Mouse (Mus musculus): ENCODE results near the gene Nhej1.

Gene Nhej1

DNA sequence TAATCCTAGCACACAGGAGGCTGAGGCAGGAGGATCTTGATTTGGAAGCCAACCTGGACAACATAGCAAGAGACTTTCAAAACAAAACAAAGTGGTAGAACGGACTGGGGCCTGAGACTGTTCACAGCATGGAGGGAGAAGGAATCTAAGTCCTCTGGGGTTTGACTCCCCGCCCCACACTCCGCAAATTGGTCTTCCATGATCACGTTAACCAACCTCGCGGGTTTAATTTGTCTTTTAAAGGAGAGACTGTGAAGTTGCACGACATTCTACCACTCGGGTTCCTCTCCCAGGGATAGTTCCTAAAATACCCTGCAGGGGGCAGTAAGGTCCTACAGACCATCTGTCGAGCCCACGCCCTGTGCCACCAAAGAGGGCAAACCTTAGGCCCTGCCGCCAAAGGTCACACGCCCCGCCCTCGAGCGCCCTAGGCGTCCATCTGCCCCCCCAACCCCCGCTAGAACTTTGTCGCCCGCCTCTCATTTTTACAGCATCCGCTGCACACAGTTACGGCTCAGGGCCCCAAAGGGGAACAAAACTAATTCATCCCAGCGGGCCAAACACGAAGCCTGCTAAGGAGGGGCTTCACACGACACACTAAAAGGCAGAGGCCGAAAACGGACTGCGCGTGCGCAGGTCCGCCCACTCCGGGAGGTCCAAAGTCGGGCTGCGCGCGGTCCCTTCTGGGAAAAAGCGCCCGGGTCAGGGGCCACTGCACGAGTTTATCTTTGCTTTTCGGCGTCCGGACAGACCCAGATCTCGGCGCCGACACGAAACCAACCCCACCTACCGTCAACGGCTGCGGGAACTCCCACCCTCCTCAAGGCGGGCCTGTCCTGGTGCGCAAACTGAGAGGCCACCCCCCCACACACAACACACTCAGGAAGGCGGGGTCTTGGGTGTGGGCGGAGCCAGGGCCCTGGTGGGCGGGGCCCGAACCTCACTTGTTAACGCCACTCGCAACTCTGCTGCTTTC is at the start of gene Nhej1:
TSS of gene Nhej1 (minus strand) at position 855 of the 976 bp plus-strand sequence.
- in situ Hi-C loops (cut with MboI, MseI), result loop anchor here (5.0 to 10.0 kb wide), 6 partner anchors 72 to 410 kb away; partner anchors contain the start of genes Cyp27a1 and Gmppa

DNA sequence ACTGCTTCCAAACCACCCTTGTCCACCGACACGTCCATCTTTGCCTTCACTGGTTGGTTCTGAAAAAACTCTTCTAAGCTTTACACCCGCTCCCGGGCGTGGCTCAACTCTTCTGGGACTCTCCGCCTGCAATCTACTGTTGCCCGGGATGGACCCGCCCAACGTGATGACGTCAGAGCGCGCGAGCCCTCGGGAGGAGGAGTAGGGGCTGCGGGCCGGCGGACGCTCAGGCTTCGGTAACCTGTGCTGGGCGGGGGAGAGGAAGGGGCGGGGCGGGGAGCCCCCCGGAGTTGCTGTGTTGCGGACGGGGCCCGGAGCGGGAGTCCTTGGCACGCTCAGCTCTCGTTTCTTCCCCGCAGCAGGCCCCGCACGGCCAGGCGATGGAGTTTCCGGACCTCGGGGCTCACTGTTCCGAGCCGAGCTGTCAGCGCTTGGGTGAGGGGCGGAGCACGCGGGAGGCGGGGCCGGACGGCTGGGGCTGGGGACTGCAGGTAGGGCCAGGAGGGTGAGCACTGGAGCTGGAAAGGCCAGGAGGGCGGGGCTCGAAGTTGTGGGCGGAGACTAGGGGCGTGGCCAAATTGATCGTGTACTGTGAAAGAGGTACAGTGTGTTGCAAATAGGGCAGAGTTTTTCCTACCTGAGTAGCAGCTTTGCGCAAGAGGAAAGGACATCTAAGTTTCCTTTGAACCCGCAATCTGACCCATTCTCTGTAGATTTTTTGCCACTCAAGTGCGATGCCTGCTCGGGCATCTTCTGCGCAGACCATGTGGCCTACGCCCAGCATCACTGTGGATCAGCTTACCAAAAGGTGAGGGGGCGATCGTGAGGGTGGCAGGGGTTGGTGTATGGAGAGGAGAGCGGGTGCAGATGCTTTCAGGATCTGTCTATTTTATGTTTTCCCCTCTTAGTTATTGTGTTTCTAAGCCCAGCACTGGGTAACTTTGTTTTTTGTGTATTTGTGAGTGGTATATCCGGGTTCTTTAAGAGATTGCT is 43.8 kb upstream of the Nhej1 start, which contains the start of gene Zfand2b:
TSS of gene Zfand2b (plus strand) at position 175 of the 993 bp plus-strand sequence.
- in situ Hi-C loops (cut with MboI, MseI), result loop anchor here (5.0 to 25.0 kb wide), 2 partner anchors 221 to 581 kb away; partner anchors contain the start of genes Bcs1l and Zfp142

DNA sequence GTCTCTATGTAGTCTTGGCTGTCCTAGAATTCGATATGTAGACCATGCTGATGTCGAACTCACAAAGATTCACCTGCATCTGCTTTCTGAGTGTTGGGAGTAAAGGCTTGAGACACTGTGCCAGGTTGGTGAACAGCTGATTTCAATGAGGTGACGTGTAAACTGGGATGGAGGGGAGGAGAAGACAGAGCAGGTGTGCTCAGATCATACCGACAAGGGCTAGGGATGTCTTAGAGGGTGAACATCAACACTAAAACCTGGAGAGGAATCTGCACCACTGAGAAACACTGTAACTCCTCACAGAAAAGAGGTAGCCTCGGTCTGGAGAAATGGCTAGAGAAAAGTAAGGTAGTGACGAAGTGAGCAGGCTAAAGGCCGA is 43.1 kb upstream of the Nhej1 start:
- in situ Hi-C loops (cut with MboI, MseI), result loop anchor here (5.0 to 25.0 kb wide), 2 partner anchors 221 to 581 kb away; partner anchors contain the start of genes Bcs1l and Zfp142

DNA sequence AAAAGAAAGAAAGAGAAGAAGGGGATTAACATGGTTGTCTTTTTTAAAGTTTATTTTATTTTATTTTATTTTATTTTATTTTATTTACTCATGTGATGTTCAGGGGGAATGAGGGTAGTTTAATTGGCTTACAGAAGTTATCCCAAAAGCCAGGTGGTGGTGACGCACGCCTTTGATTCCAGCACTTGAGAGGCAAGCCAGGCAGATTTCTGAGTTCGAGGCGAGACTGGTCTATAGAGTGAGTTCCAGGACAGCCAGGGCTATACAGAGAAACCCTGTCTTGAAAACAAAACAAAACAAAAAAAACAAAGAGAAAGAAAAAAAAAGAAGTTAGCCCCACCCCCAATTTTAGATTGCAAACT is 35.2 kb upstream of the Nhej1 start:
- in situ Hi-C loops (cut with MboI, MseI), result loop anchor here (25.0 kb wide), 1 partner anchor 573 kb away; the partner anchor contains the start of genes Bcs1l and Zfp142

DNA sequence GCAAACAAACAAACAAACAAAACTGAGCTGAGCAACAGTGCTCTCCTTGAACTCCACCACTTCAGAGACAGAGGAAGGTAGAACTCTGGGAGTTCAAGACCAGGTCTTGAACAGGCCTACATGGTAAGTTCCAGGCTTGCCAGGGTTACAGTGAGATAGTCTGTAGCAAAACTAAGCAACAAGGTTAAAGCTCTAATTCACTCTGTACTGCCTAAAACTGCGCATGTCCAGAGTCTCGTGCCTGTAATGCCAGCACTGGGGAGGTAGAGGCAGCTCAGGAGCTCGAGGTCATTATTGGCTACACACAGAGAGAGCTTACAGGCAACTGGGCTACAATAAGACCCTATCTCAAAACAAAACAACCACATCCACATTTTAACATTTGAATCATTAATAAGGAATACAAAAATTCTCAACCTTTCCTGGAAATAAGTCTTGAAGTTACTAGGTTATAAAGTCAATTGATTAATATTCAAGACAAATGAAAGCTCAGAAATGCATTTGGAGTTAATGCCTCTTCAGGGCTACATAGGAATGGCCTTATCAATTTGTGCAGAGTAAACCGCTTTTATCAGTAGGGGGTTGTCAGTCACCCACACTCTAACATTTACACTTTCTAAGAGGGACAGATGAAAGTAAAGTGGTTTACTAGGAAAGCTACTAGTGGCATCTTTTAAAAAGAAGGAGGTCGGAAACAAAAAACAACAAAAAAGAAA is 34.7 kb upstream of the Nhej1 start:
- in situ Hi-C loops (cut with MboI, MseI), result loop anchor here (25.0 kb wide), 1 partner anchor 572 kb away; the partner anchor contains the start of genes Bcs1l and Zfp142

DNA sequence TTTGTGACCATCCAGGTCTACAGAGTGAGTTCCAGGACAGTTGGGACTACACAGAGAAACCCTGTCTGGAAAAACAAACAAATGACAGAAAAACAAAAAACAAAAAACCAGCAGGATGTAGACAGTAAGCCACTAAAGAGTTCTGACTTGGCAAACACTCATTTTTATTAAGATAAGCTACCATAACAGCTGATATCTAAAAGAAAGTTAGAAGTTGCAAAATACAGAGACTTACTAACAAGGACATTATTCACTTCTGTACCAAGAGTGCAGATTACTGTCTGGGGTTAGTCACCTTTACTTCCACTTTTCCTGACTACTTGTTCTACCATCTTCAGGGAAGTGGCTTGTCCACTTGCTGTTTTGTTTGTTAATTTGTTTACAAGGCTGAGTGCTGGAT is 34.0 kb upstream of the Nhej1 start:
- in situ Hi-C loops (cut with MboI, MseI), result loop anchor here (25.0 kb wide), 1 partner anchor 572 kb away; the partner anchor contains the start of genes Bcs1l and Zfp142

DNA sequence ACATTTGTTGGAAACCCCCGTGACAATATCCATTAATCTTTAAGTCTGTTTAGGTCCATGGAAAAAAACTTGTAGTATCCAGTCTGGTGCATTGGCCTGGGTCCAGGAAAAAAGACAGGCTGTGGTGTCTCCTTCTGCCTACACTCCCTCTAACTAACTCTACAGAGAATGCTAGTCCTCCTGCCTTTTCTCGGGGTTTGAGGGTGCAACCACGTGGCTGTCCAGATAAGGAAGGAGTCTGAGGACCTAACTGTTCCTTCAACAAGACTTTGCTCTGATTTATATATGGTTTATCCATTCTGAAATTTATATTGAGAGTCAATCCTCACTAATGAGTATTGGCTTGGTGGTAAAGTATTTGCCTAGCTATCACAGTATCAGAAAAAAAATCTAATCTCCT is 30.8 kb upstream of the Nhej1 start:
- in situ Hi-C loops (cut with MboI, MseI), result loop anchor here (25.0 kb wide), 1 partner anchor 569 kb away; the partner anchor contains the start of genes Bcs1l and Zfp142

DNA sequence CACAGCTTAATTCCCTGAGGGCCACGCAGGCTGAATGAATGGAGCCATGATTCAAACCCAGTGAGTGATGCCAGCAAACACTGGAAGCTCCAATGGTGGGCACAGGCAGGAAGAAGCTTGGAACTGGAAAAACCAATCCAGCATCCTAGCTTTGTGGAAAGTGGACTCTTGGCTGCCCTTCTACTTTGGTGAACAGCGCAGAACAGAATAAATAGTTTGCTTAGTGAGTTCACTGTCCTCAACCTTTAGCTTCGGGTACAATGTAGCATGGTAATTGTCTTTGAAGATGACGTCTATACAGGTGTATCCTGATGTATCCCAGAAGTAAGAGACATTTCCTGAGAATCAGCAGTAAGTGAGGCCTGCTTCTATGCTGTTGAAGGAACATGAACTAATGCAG is 23.7 kb upstream of the Nhej1 start:
- in situ Hi-C loops (cut with MboI, MseI), result no loop called here

DNA sequence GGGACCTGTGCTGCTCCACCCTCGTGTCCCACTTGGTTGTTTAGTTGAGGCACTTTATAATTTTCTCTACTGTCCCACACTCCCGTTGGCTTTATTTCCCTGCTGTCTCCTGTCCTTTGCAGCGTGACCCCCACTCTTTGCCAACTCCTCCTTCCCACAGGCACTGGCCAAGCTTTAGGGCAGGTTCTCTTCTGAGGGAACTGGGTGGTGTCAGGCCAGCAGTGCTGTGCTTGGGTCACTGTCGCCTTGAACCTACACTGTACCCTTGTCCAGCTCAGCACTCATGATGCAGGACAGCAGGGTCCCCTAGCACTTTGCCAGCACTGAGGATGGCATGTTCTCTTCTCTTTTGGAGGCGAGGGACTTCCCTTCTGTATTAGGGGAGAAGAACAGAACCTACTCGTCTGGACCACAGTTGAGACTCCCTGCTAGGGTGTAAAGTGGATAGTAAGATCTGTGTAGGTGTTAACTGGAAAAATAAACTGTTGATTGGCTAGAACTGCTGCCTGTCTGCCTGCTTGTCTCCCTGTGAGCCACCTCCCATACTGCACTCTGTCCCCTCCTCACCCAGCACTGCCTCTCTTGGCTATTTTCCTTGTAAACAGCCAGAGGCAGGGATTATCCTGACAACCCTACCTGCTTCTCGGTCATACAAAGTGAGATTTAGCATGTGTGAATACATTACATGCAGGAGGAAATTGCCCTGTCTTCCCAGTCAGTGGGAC is 22.6 kb upstream of the Nhej1 start:
- in situ Hi-C loops (cut with MboI, MseI), result no loop called here

DNA sequence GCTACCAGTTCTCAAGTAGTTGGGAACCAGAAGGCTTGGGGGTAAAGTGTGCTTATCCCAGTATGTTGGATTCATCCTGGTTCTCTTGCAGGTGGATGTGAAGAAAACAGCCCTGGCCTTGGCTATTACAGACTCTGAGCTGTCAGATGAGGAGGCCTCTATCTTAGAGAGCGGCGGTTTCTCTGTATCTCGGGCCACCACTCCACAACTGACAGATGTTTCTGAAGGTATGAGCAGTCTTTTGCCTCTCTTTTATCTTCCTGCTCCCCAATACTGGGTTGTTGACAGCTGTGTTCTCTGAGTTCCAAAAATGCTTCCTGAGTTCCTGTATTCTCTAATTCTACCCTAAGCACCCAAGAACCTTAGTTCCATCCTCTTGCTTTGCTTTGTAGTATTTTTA is 20.6 kb upstream of the Nhej1 start:
- in situ Hi-C loops (cut with MboI, MseI), result no loop called here

DNA sequence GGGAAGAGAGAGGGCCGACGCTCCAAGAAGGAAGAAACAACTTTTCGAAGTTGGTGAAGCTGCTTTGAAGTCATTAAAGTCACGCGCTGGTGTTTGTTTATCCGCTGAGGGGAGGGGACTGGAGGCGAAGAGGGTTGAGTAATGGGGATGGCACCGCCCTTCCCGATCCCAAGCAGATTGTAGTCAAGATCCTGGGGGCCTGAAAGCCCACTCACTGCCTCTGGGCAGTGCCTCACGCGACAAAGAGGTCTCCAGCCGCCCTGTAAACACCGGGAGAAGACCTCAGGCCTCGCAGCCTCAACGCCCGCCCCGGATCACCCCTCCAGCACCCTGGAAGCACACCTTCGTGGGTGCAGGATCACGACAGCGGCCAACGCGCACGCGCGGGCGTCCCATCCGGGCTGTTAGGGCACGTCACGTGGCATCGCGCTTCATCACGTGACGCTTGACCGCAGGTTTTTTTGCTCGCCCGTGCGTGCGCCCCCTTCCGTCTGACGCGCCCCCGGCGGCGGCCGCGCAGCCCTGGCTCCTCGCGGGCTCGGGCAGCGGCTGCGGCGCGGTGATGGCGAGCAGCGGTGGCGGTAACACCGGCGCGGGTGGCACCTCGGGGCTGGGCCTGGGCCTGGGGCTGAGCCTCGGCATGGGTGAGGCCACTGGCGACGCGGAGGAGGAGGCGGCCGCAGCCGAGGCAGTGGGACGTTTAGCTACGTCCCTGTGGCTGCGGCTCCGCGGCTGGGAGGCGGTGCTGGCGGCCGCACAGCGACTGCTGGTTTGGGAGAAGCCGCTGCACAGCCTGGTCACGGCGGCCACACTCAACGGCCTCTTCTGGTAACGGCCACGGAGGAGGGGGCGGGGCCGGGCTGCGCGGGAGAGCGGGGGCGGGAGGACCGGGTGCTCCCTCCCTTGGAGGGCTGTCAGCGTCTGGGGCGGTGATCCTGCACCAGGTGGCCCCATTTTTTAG is 17.6 kb upstream of the Nhej1 start, which contains the start of the genes Cnppd1 and Retreg2:
TSS of gene Cnppd1 (minus strand) at position 411 of the 961 bp plus-strand sequence.
TSS of gene Retreg2 (plus strand) at position 478 of the 961 bp plus-strand sequence.
- in situ Hi-C loops (cut with MboI, MseI), result loop anchor here (5.0 kb wide), 1 partner anchor 50 kb away; the partner anchor contains the start of genes Ankzf1 and Atg9a

DNA sequence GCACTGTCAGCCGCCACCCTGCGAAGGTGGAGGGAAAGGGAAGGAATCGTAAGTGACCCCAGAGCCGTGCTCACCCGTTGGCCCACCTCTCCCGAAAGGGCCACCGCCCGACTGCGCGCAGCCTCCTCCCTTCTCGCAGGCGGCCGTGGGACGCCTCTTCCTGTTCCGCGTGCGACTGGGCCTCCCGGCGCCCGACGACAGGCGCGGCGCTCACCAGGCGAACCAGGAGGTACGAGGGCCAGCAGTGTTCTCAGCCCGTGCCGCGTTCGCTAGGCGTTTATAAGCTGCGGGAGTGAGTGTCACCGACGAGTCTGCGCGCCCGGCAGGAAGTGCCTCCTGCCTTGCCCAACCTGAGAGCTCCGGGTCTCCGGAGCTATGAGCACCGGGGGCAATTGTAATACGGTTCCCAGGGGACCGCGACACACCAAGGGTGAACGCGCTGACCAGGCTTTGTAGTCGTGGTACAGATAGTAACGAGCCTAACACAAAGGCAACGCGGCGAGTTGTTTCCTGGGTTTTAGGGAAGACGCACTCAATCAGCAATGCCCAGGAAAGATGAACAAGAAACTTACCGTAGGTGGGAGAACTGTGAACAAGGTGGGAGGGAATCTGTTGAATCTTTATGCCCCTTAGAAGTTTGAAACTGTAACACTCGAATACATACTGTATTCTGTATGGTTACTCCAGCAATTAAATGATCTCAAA is 16.6 kb upstream of the Nhej1 start:
- in situ Hi-C loops (cut with MboI, MseI), result loop anchor here (5.0 kb wide), 1 partner anchor 51 kb away; the partner anchor contains the start of genes Ankzf1 and Atg9a

DNA sequence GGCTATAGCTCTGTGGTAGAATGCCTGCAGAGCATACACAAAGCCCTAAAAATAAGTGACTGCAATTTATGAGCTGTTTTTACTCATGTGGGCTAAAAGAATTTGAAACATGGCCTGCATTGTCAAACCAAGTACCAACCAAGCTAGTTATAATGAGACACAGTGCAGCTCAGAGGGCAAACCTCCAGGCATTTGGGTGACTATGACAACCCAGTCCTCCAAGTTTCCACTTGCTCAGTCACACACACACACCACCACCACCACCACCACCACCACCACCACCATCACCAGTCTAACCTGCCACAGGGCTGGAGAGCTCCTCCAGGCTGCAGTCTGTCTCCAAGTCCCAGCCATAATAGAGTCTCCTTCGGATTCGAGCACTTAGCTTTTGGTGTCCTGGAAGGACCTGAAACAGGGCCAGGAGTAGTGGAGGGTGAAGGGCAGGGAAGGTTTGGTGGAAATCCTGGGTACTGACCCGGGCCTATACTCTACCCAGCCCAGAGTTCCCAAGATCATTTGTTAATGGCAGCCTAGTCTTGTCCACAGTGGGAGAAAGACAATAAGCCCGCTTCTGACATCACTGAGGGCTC is 15.7 kb upstream of the Nhej1 start:
- in situ Hi-C loops (cut with MboI, MseI), result loop anchor here (5.0 kb wide), 1 partner anchor 52 kb away; the partner anchor contains the start of genes Ankzf1 and Atg9a

DNA sequence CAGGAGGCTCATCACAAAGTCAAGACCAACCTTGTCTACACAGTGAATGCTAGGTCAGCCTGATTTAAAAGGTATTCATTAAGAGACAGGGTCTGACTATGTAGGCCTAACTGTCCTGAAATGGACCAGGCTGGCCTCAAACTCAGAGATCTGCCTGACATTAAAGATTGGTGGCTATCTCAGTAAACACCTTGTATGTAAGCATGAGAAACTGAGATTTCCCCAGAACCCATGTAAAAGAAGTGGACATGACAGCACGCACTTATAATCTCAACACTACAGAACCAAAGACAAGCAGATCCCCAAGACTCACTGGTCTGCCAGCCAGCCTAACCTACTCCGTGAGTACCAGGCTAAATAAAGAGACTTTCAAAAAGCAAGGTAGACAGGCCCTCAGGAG is 13.4 kb upstream of the Nhej1 start:
- in situ Hi-C loops (cut with MboI, MseI), result no loop called here

DNA sequence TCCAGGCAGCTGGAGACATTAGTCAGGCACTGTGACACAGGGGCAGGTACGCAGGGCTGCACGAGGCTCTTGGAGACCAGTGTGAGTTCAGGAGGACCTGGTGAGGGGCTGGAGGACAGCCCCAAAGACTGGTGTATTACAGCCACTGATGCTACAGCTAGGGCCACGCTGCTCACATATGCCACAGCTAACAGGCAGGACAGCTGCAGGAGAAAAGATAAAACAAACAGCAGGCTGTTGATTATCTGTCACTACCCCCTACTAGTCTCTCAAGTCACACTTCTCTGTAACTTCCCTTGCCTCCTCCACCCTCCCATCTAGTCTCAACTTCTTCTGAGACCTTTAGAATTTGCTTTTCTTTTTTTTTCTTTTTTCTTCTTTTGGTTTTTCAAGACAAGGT is 11.7 kb upstream of the Nhej1 start:
- in situ Hi-C loops (cut with MboI, MseI), result no loop called here

DNA sequence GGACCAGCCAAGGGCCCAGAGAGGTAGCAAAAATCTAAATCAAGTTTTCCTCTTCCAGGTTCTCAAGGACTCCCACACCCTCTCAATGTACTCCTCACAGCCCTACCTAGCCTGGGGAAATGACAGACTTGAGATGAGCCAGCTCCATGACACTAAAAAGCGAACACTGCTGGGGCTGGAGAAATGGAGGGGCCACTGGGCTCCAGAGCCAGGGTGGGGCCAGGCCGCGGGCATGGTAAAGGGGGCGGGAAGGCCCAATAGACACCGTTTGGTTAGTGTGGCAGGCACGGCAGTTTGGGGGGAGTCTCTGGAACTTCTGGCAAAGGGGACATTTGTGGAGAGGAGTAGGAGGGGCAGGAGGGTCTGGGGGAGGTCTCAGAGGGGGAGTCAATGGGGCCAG is 11.3 kb upstream of the Nhej1 start:
- in situ Hi-C loops (cut with MboI, MseI), result no loop called here

DNA sequence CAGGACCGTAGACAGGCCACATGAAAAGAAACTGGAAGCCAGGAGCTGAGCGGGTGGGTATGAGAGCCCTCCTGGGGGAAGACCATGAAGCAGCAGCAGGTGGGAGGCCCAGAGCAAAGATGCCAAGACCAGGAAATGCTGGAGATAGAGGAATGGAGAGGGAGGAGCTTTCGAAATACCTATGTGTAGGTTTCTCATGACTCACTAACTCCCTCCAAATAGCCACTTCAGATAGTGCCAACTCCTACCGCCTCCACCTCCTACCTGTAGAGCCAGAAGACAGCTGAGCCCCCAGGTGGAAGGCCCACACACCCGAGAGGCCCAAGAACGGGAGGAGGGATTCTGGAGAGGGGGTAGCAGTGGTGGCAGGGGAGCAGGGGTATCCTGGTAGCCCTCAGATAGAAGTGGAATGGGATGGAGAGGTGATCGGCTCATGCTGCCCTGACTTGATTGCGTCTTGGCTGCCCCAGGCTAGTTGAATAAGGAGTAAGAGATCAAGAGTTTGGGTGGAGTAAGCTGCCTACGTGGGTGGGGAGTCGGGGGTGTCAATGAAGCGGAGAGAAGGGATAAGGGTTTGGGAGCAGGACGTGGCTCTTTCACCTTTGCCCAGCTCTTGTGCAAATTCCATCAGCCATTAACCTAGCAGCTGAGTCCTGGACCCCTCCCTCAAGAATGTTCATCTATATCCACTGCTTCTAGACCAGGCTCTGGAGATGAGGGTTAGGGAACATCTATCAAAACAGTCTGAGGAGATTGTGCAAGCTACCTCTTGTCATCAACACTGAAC is 8.6 kb upstream of the Nhej1 start, which contains the start of gene Slc23a3:
TSS of gene Slc23a3 (minus strand) at position 470 of the 787 bp plus-strand sequence.
- in situ Hi-C loops (cut with MboI, MseI), result no loop called here

Data from T-helper 2 cell (primary cell).